Mouse (Mus musculus): Measurements from ENCODE around the gene Ptprn2.

- TF ChIP-seq CTCF (IDR thresholded peaks at IDR 0.05; ENCODE audit: low read depth) (no peak), EP300 (IDR thresholded peaks at IDR 0.05; ENCODE audit: low read depth) (no peak)
Measured at GRCm38 (mm10) chr12:116963906-116964305, 478.4 kb downstream of the Ptprn2 start.

All from liver, postnatal 0 days (tissue).